Mouse (Mus musculus) kidney, adult 2 months (tissue): ENCODE data around the gene Gba2.

Experiments
- CTCF ChIP-seq: fragments of 200-500 bp; conservative IDR thresholded peaks from 2 replicates; pipeline ENCODE4 v1.5.1; 2011; ENCODE audit warnings: low read depth, mild to moderate bottlenecking, control low read depth, low read length, moderate library complexity, mixed read lengths; ENCODE audit not compliant: insufficient read depth, insufficient read length
- POLR2A ChIP-seq: fragments of 200-500 bp; IDR thresholded peaks from one replicate; pipeline ENCODE4 v1.6.1; 2011; ENCODE audit warnings: low read depth, low read length, control low read depth

- TF ChIP-seq CTCF: peak; percentile 35
- no peak for TF ChIP-seq POLR2A
These were observed 50.8 kb downstream of the Gba2 start for GRCm38 (mm10) chr4:43527880-43528279.
